Mouse (Mus musculus) kidney, adult 2 months (tissue): ENCODE measurements around the gene Rtl1.

ENCODE experiments used
- CTCF ChIP-seq: fragments of 200-500 bp; conservative IDR thresholded peaks from 2 replicates; pipeline ENCODE4 v1.5.1; 2011; ENCODE audit warnings: low read depth, mild to moderate bottlenecking, control low read depth, low read length, moderate library complexity, mixed read lengths; ENCODE audit not compliant: insufficient read depth, insufficient read length
- POLR2A ChIP-seq: fragments of 200-500 bp; IDR thresholded peaks from one replicate; pipeline ENCODE4 v1.6.1; 2011; ENCODE audit warnings: low read depth, low read length, control low read depth

- TF ChIP-seq CTCF, result no peak
- TF ChIP-seq POLR2A, result no peak
Observed at GRCm38 (mm10) chr12:109560111-109560695, 39.9 kb downstream of the Rtl1 start.
